ENCODE assay signal across 24 mouse cellular contexts in the genomic region with DNA sequence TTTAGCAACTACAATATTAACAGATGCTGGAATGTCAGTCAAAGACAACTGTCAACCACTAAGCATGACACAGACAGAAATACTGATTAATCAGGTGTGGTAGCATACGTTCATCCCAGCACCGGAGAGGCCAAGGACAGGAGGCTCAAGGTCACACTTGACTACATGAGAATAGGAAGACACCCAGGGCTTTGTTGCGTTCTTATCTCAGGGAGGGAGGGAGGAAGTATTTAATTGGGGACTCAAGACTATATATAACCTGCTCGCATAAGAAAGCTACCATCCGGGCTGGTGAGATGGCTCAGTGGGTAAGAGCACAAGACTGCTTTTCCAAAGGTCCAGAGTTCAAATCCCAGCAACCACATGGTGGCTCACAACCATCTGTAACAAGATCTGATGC.
"Had no signal": no experiment of that assay in that cellular context is flagged by ENCODE, and none has a peak within 500 bp of the region (broad histone marks: within the 10 kb centered on the region; RNA-seq: fewer than 3 reads in every experiment).

No protein-coding gene starts in this region.

- H3K4me2 ChIP-seq: heart, embryonic 11.5 days; hindbrain, embryonic 13.5 days; hindbrain, embryonic 15.5 days; kidney, embryonic 15.5 days; limb, embryonic 13.5 days; limb, embryonic 15.5 days; liver, embryonic 12.5 days had no signal

- H3K9ac ChIP-seq: hindbrain, embryonic 13.5 days; hindbrain, embryonic 15.5 days; kidney, embryonic 15.5 days; limb, embryonic 13.5 days; limb, embryonic 15.5 days; liver, embryonic 12.5 days; liver, embryonic 14.5 days had no signal

- H3K27me3 ChIP-seq: hindbrain, embryonic 13.5 days; hindbrain, embryonic 15.5 days; kidney, embryonic 15.5 days; limb, embryonic 13.5 days; limb, embryonic 15.5 days; liver, embryonic 12.5 days had no signal

- H3K4me1 ChIP-seq: hindbrain, embryonic 13.5 days; hindbrain, embryonic 15.5 days; kidney, embryonic 15.5 days; limb, embryonic 13.5 days; limb, embryonic 15.5 days; liver, embryonic 12.5 days had no signal

- DNase-seq: gastrocnemius, postnatal 14 days; gastrocnemius, postnatal 36 days; heart, adult 11 months; heart, adult 2 months; heart, postnatal 10 days; heart, postnatal 36 days; kidney, adult 11 months; kidney, adult 2 months; kidney, adult 9 months; kidney, postnatal 25 days; layer of hippocampus, adult 9-11 months; layer of hippocampus, postnatal 36 days; left cerebral cortex, postnatal 4 days had no signal

- H3K9me3 ChIP-seq: hindbrain, embryonic 13.5 days; hindbrain, embryonic 15.5 days; kidney, embryonic 15.5 days; limb, embryonic 13.5 days; limb, embryonic 15.5 days; liver, embryonic 12.5 days had no signal

- H3K4me3 ChIP-seq: heart, adult 2 months; hindbrain, embryonic 13.5 days; hindbrain, embryonic 15.5 days; kidney, embryonic 15.5 days; limb, embryonic 13.5 days; limb, embryonic 15.5 days; liver, embryonic 12.5 days had no signal

- H3K27ac ChIP-seq: heart, adult 2 months; hindbrain, embryonic 13.5 days; hindbrain, embryonic 15.5 days; hindbrain, postnatal 0 days; kidney, embryonic 15.5 days; kidney, postnatal 0 days; limb, embryonic 13.5 days; limb, embryonic 15.5 days; liver, embryonic 12.5 days; liver, embryonic 14.5 days had no signal

- ATAC-seq: hindbrain, postnatal 0 days; intestine, embryonic 16.5 days; liver, embryonic 12.5 days had no signal
